Mouse (Mus musculus) urinary bladder, adult 18-20 months (tissue): ENCODE results near the gene Btbd19.
A peak's percentile ranks its signal among the peaks of the same experiment; 100 is the strongest.

Source experiments
- DNase-seq, 2 experiments: peaks; one replicate each; pipeline ENCODE4 v3.0.0; 2022; ENCODE audit warnings: low spot score in 2 of 2, mixed read lengths in 2 of 2

The Btbd19 gene

GRCm38 (mm10) chr4:117115592-117115991 lies 9.9 kb downstream of the Btbd19 start:
- no peak for DNase-seq

GRCm38 (mm10) chr4:117113237-117113636 lies 12.3 kb downstream of the Btbd19 start:
- no peak for DNase-seq

- DNase-seq = no peak
Observed at GRCm38 (mm10) chr4:117110985-117111384, 14.5 kb downstream of the Btbd19 start.

GRCm38 (mm10) chr4:117110249-117110648 lies 15.3 kb downstream of the Btbd19 start:
- DNase-seq = no peak

DNA sequence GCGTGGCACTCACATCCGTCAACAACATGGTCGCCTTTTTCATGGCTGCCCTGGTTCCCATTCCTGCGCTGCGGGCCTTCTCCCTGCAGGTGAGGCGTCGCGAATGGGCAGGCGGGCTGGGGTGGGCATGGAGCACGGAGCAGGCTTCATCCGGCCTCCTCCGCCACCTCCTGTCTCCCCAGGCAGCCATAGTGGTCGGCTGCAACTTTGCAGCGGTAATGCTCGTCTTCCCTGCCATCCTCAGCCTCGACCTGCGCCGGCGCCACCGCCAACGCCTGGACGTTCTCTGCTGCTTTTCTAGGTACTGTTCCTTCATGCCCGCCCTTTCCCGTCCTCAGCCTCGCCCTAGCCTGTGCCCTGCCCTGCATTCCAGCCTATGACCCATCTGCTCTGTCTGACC lies 16.2 kb downstream of the Btbd19 start:
- no peak for DNase-seq

DNA sequence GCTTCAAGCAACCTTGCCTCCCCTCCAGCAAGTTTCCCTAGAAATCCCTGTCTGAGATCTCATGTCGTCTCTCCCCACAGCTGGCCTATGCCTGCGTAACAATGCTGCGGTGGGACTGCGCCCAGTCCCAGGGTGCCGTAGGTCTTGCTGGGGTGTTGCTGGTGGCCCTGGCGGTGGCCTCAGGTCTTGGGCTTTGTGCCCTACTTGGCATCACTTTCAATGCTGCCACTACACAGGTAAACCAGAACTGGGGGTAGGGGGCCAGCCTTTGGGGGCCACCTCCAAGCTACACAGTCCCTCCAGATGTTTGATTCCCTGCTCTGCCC lies 17.0 kb downstream of the Btbd19 start:
- no peak for DNase-seq

DNA sequence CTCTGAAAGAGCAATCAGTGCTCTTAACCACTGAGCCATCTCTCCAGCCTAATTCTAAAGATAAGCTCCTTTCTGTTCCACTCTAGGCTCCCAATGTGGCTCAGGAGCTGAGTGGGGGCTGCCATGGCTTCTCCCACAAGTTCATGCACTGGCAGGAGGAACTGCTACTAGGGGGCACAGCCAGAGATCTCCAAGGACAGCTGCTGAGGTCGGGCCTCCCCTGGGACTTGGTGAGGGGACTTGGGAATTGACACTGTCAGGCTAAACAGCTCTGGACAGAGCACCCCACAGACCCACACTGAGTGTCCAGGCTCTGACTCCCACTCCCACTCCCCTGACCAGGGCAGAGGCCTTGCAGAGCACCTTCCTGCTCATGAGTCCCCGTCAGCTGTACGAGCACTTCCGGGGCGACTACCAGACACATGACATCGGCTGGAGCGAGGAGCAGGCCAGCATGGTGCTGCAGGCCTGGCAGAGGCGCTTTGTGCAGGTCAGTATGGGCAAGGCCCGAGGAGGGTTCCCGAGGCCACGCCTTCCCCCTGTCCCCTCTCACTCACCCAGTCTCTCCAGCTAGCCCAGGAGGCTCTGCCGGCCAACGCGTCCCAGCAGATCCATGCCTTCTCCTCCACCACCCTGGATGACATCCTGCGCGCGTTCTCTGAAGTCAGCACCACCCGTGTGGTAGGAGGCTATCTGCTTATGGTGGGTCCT lies 17.6 kb downstream of the Btbd19 start:
- no peak for DNase-seq

DNA sequence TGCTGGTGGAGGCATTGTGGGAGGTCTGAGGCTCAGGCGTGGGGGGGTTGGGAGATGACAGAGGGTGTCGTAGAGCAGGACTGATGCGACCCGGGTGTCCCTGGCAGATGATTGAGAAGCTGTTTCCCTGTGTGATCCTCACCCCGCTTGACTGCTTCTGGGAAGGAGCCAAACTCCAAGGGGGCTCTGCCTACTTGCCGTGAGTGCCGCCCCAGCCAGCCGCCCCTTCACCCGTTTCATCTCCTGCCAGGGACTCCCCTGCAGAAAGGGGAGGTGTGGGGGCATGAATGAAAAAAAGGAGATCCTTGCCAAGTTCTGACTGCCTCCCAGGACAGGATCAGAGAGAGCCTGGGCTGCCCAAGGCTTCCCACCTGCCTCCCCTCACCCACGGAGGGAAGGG lies 20.4 kb downstream of the Btbd19 start:
- no peak for DNase-seq

DNA sequence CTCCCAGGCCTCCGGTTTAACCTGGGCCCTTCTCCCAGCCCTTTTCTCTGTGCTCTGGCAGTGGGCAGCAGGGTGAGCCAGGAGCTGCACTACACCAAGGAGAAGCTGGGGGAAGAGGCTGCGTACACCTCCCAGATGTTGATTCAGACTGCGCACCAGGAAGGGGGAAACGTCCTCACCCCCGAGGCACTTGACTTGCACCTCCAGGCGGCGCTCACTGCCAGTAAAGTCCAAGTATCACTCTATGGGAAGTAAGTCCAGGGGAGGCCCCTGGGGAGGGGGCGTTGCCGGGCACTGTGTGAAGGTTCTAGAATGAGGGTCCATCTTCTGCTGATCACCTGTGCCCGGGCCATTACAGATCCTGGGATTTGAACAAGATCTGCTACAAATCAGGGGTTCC lies 20.9 kb downstream of the Btbd19 start:
- no peak for DNase-seq

DNA sequence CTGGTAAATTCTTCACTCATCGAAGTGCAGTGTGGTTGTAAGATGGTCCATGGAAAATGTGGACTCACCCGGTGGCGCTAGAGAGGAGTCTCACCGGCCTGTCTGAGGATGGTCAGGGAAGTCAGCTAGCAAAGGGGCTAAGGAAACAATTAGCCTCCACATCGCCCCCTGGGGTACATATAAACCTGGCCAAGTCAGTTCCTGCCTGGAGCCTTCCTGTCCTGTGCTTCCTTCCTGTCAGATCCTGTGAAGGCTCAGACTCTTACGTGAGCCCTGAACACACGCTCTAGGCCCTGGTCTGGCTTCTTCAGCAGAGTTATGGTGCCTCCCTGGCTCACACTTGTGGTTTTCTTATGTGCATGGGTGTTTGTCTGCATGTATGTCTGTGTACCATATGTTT lies 24.3 kb downstream of the Btbd19 start:
- DNase-seq = no peak

- no peak for DNase-seq
Observed at GRCm38 (mm10) chr4:117100036-117100435, 25.5 kb downstream of the Btbd19 start.

DNA sequence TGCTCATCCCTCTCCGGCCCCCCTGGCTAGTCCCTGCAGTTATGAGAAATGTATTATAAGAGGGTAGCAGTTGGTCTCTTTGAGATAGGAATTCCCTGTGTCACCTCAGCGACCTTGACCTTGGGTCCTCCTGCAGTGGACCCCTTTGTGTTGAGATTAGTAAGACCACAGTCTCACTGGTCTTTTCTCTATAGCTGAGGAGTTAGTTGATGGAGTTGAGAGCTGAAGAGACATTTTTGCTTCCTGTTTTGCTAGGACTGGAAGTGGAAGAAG lies 26.8 kb downstream of the Btbd19 start:
- DNase-seq = no peak

DNA sequence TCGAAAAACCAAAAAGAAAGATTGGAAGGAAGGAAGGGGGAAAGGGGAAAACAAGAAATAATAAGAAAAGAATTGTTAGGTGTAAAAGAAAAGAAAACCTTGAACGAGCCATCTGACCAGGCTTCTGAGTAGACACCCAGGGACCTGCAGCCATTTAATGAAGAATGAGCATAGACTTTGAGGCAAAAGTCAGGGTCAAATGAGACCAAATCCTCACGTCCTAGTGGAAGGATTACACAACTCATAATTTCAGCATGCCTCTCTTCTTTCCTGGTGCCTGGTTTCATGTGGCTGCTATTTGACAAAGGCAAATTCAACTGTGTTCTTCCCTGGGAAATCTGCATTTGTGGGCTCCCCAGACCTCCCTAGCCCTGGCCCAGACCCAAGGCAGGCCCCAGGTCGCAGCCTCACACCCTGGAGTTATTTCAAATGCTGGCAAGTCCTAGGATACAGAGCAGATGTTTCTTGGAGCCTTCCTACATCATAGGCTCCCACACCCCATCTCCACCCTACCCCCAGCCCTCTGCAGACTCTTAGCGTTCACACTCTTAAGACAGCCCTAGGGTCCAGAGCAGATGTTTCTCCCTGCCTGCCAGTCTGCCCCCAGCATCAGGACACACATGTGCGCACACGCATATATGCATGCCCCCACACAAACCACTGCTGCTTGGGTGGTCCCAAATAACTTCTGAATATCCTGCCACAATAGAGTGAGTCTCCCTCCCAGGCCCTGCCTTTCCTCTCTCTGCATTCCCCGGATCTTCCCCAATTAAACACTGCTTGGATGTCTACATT lies 27.4 kb downstream of the Btbd19 start:
- no peak for DNase-seq

DNA sequence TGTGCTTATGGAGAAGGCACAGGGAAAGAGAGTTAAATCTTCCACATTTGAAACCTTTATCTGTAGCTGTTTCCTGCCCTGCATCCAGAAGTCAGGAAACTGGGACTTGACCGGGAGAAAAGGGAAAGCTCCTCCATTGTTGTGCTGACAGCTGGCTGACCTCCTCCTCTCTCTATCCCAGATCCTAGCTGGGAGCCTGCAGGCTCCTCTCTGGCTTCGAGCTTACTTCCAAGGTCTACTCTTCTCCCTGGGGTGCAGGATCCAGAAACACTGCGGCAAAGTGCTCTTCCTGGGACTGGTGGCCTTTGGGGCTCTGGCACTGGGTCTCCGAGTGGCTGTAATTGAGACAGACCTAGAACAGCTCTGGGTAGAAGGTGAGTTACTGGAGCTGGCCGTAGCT lies 28.9 kb downstream of the Btbd19 start:
- no peak for DNase-seq

GRCm38 (mm10) chr4:117095551-117096452 lies 29.7 kb downstream of the Btbd19 start, which contains the start of gene Ptch2:
Gene Ptch2, plus strand, starts transcription at chr4:117096075.
- peak in 1 of 2 experiments; percentile 42 for DNase-seq

- no peak for DNase-seq
Observed at GRCm38 (mm10) chr4:117094626-117095361, 30.7 kb downstream of the Btbd19 start.

DNA sequence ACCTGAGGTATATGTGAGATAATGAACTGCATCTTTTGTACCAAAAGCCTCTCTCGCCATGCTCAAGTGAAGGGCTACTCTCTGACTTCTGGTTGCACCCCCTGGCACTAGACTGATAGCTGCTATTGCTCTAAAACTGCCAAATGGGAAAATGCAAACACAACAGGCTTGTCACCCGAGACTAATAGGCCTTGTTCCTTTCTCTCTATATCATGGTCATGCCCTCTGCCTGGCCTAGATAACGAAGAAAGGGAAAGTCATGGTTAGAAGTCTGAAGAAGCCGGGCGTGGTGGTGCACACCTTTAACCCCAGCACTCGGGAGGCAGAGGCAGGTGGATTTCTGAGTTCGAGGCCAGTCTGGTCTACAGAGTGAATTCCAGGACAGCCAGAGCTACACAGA lies 34.9 kb downstream of the Btbd19 start:
- DNase-seq = no peak

GRCm38 (mm10) chr4:117087948-117088640 lies 37.4 kb downstream of the Btbd19 start:
- DNase-seq = no peak

GRCm38 (mm10) chr4:117071183-117071582 lies 54.3 kb downstream of the Btbd19 start:
- no peak for DNase-seq

DNA sequence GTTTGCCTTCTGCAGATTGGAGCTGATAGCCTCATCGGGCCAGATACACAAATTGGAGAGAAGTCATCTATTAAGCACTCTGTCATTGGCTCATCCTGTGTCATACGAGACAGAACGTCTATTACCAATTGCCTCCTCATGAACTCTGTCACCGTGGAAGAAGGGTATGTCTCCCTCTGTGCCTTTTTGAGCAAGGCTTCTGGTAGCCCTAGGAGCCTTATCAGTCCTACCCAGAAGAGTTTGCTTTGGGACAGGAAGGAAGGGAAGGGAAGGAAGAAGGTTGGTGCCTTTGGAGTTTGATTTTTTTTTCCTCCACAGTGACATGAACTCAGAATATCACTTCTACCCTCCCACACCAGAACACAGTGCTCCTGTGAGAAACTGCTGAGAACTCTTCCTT lies 54.9 kb downstream of the Btbd19 start:
- DNase-seq = no peak

DNA sequence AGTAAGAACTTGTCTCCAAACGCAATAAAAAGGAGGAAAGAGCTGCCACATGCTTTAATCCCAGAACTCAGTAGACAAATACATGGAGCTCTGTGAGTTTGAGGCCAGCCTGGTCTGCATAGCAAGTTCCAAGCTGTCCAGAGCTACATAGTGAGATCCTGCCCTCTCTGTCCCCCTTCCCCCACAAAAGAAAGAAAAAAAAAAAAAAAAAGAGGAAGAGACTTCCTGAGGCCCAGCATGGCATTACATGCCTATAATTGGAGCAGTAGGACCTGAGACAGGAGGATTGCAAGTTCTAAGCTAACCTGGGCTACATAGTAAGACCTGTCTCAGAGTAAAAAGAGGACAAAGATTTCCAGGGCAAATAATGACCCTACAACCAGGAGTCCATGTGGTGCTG lies 55.9 kb downstream of the Btbd19 start:
- no peak for DNase-seq
